Mouse (Mus musculus) forebrain, postnatal 0 days (tissue): ENCODE measurements at regions not wholly inside any gene's neighbourhood (a gene's known extent, or its start where the extent isn't known, plus 50 kb on each side); places are given as distances from the start of the nearest gene placed in this dataset.

Source experiments
- ATAC-seq: fragments of 200-750 bp; cut with Nextera tagmentation; 2 replicates; pipeline ENCODE4 v1.8.0; 2017; ENCODE audit warnings: mild to moderate bottlenecking, moderate library complexity
- DNase-seq: peaks from one replicate; pipeline ENCODE4 v3.0.0-alpha.2; 2015
- H3K27ac ChIP-seq: fragments of 300-500 bp; sonication (generic); 2 replicates; pipeline ENCODE4 v1.5.1; 2014; ENCODE audit warnings: low read depth, mild to moderate bottlenecking, antibody characterized with exemption, low read length, moderate library complexity, mixed read lengths
- H3K27me3 ChIP-seq: fragments of 300-500 bp; sonication (generic); 2 replicates; pipeline ENCODE4 v1.6.1; 2014; ENCODE audit warnings: mild to moderate bottlenecking, low read length, mixed read lengths; ENCODE audit not compliant: insufficient read depth
- H3K36me3 ChIP-seq: fragments of 300-500 bp; sonication (generic); 2 replicates; pipeline ENCODE4 v1.6.1; 2014; ENCODE audit warnings: mild to moderate bottlenecking, moderate library complexity; ENCODE audit not compliant: insufficient read depth
- H3K4me1 ChIP-seq: fragments of 300-500 bp; sonication (generic); 2 replicates; pipeline ENCODE4 v1.6.1; 2014; ENCODE audit warnings: antibody characterized with exemption; ENCODE audit not compliant: insufficient read depth
- H3K4me2 ChIP-seq: fragments of 300-500 bp; sonication (generic); 2 replicates; pipeline ENCODE4 v1.6.1; 2014; ENCODE audit warnings: low read depth, mild to moderate bottlenecking, moderate library complexity
- H3K4me3 ChIP-seq: fragments of 300-500 bp; sonication (generic); 2 replicates; pipeline ENCODE4 v1.5.1; 2014; ENCODE audit warnings: low read depth, low read length, mixed read lengths
- H3K9ac ChIP-seq: fragments of 300-500 bp; sonication (generic); 2 replicates; pipeline ENCODE4 v1.6.1; 2014; ENCODE audit warnings: mild to moderate bottlenecking
- H3K9me3 ChIP-seq: fragments of 300-500 bp; sonication (generic); 2 replicates; pipeline ENCODE4 v1.6.1; 2016; ENCODE audit warnings: low read length
- CTCF ChIP-seq: sonication (generic); IDR thresholded peaks from 2 replicates; pipeline ENCODE4 v1.5.1; 2016; ENCODE audit warnings: antibody characterized with exemption, control low read depth, low read depth
- WGBS: fragments of 180-500 bp; shearing (Covaris S2); extraction: QIAGEN DNeasy Blood & Tissue Kit; methylation state at CpG from one replicate; pipeline ENCODE4 v1.1.7; 2014; 5-methylcytosine and 5-hydroxymethylcytosine counted together

DNA sequence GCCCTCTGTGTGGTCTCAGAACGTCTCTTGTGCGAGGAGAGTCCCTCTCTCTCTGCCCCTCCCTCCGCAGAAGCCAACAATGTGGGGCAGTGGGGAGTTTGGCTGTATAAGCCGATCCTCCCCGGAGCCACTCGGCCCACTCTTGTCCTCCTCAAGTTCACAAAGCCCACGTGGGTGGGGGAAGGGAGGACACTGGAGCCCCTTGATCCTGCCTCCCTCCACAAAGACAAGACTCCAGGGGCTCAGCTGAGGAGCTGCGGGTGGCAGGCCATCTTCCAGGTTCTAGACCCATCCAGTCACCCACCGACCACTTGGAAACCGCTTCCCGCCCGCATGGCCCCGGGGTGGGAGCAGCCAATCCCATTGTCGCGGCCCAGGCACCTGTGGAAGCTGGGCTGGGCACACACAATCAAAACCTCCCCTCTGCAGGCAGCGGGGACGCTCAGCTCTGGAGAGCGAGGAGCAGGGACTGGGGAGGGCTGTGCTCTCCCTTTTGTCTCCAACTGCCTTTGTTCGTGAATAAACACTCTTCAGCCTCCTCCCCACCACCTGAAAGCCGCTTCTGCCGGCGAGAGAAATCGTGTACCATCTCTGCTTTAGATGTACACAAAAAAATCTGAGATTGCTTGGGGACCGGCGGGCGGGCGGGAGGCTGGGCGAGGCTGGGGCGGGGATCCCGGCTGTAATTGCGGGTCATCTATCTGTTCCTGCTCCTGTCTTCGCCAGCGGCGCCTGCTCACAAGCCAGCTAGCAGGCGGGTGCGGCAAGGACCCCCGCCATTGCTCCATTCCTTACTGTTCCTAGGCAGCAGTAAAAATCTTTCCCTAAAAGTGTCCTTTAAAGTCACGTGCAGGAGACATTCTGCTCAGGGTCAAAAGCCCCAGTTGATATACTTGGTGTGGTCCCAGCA is 74.7 kb upstream of the Unc5a start:
- H3K4me3 ChIP-seq, result peak overlapping the region; percentile 23
- H3K27me3 ChIP-seq, result no peaks in the 10 kb centered on the region
- no peaks in the 10 kb centered on the region for H3K9me3 ChIP-seq
- peak overlapping the region; percentile 62 for H3K9ac ChIP-seq
- under 1% methylated on average over 38 of the region's 38 CpGs for WGBS
- DNase-seq, result peak; percentile 75
- peaks cover 10% of the 10 kb centered on the region for H3K4me1 ChIP-seq
- H3K36me3 ChIP-seq, result no peaks in the 10 kb centered on the region
- ATAC-seq, result peak; percentile 91
- TF ChIP-seq CTCF, result no peak
- H3K4me2 ChIP-seq, result peak overlapping the region; percentile 54
- H3K27ac ChIP-seq, result peak overlapping the region; percentile 78

DNA sequence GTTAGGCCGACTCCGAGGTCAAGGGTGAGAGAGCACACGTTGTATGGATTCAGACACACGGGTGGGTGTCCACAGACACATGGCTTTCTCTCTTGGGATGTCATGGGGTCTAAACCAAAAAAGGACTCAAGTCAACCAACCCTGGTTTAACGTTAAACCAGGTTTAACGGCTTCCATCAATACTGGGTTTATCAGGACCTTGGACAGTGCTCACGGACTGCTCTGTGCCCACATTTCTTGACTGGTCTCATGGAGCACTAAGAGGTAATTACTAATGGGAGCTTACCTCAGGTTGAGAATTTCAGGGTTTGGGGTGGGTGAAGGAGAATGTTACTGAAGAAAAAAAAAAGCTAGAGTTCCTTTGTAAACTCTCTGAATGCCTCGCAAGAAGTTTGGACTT is 72.7 kb upstream of the Unc5a start:
- no peaks in the 10 kb centered on the region for H3K36me3 ChIP-seq
- no peak overlapping the region for H3K4me3 ChIP-seq
- ATAC-seq (no peak), DNase-seq (no peak)
- WGBS, result 38% methylated on average over 8 of the region's 8 CpGs
- no peak overlapping the region for H3K9ac ChIP-seq
- TF ChIP-seq CTCF, result no peak
- peaks cover 10% of the 10 kb centered on the region for H3K4me1 ChIP-seq
- no peaks in the 10 kb centered on the region for H3K9me3 ChIP-seq
- H3K27ac ChIP-seq, result no peak overlapping the region
- no peak overlapping the region for H3K4me2 ChIP-seq
- H3K27me3 ChIP-seq, result no peaks in the 10 kb centered on the region

DNA sequence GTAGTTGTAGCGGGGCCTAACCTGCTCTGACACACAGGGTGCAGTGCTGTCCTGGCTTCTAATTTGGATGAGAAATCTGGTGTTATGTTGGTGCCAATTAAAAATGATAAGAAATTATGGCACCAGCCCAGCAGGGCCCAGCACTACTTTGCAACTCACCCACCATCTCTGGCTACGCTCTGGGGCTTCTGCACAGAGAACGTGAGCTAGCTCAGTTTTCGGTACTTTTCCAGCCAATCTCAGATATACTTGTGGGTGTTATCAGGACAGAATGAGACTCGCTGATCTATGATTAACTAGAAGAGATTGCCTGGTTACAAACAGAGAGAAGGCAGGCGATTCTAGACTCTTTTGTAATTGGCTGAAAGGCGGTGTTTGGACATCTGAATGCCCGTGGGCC is 71.6 kb upstream of the Unc5a start:
- Histone ChIP-seq H3K27me3 (no peaks in the 10 kb centered on the region), H3K4me1 (peaks cover 10% of the 10 kb centered on the region), H3K9me3 (no peaks in the 10 kb centered on the region), H3K36me3 (no peaks in the 10 kb centered on the region), H3K4me2 (no peak overlapping the region), H3K4me3 (no peak overlapping the region), H3K27ac (no peak overlapping the region), H3K9ac (no peak overlapping the region)
- DNase-seq, result no peak
- 70% methylated on average over 8 of the region's 8 CpGs for WGBS
- ATAC-seq, result no peak
- no peak for TF ChIP-seq CTCF

DNA sequence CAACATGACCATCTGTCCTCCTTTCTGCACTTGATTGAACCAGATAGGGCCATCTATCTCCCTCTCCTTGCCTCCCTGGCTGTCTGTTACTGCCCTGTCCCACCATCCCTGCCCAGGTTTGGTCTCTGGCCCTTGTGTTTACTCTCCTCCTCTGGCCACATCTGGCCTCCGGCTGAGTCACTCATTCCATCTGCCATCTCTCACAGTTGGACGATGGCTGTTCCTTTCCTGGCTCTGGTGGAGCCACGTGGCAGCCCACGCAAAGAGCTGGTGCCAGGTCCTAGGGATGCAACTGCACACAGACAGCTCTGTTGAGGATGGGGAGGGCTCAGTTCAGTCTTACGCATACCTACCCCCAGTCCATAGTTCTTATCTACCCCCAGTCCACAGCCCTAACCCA is 69.9 kb upstream of the Unc5a start:
- Histone ChIP-seq H3K9me3 (no peaks in the 10 kb centered on the region), H3K27me3 (no peaks in the 10 kb centered on the region), H3K4me2 (no peak overlapping the region), H3K36me3 (no peaks in the 10 kb centered on the region), H3K9ac (no peak overlapping the region), H3K4me1 (peaks cover 6% of the 10 kb centered on the region), H3K27ac (no peak overlapping the region), H3K4me3 (no peak overlapping the region)
- WGBS, result 60% methylated on average over 5 of the region's 5 CpGs
- no peak for TF ChIP-seq CTCF
- no peak for DNase-seq
- no peak for ATAC-seq

DNA sequence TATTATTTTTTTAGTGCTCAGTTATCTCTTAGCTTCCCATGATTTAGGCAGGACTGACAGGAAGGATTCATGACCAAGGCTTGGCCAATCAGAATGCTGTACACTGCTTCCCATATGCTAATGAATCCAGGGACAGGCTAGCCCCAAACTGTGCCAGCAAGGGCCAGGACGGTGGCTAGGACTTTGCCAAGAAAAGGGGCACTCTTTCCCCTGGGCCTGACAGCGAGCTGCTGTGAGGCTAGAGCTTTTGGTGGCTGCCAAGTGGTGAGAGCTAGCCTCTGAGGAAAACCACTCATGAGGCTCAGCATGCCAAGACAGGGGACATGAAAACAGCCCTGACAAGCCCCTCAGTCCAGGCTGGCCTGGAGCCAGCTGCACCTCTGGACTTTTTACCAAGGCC is 69.0 kb upstream of the Unc5a start:
- WGBS, result 15% methylated on average over 2 of the region's 2 CpGs
- H3K9ac ChIP-seq, result no peak overlapping the region
- peak; percentile 48 for DNase-seq
- no peak overlapping the region for H3K4me3 ChIP-seq
- peaks cover 11% of the 10 kb centered on the region for H3K4me1 ChIP-seq
- no peak overlapping the region for H3K27ac ChIP-seq
- H3K36me3 ChIP-seq, result no peaks in the 10 kb centered on the region
- H3K9me3 ChIP-seq, result no peaks in the 10 kb centered on the region
- TF ChIP-seq CTCF, result no peak
- no peak overlapping the region for H3K4me2 ChIP-seq
- peak; percentile 68 for ATAC-seq
- no peaks in the 10 kb centered on the region for H3K27me3 ChIP-seq

DNA sequence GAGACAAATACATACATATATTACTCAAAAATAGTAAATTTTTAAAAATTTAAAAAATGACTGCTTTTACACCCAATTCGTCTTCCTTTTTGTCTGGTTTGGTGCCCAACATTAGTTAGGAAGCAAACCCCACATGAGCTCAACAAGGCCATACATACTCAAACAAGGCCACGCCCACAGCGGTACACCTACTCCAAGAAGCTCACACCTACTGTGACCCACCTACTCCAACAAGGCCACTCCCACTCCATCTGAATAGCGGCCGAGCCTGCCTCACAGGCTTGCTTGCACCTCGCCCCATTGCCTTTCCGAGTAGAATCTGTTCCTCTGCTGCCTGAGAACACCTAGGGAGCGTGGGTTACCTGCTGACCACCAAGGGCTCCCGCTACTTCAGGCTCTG is 66.4 kb upstream of the Unc5a start:
- H3K4me2 ChIP-seq, result no peak overlapping the region
- H3K27me3 ChIP-seq, result no peaks in the 10 kb centered on the region
- no peak overlapping the region for H3K9ac ChIP-seq
- TF ChIP-seq CTCF, result no peak
- ATAC-seq, result no peak
- H3K4me1 ChIP-seq, result peaks cover 22% of the 10 kb centered on the region
- WGBS, result 78% methylated on average over 9 of the region's 9 CpGs
- DNase-seq, result no peak
- no peak overlapping the region for H3K27ac ChIP-seq
- H3K36me3 ChIP-seq, result no peaks in the 10 kb centered on the region
- no peaks in the 10 kb centered on the region for H3K9me3 ChIP-seq
- H3K4me3 ChIP-seq, result no peak overlapping the region

DNA sequence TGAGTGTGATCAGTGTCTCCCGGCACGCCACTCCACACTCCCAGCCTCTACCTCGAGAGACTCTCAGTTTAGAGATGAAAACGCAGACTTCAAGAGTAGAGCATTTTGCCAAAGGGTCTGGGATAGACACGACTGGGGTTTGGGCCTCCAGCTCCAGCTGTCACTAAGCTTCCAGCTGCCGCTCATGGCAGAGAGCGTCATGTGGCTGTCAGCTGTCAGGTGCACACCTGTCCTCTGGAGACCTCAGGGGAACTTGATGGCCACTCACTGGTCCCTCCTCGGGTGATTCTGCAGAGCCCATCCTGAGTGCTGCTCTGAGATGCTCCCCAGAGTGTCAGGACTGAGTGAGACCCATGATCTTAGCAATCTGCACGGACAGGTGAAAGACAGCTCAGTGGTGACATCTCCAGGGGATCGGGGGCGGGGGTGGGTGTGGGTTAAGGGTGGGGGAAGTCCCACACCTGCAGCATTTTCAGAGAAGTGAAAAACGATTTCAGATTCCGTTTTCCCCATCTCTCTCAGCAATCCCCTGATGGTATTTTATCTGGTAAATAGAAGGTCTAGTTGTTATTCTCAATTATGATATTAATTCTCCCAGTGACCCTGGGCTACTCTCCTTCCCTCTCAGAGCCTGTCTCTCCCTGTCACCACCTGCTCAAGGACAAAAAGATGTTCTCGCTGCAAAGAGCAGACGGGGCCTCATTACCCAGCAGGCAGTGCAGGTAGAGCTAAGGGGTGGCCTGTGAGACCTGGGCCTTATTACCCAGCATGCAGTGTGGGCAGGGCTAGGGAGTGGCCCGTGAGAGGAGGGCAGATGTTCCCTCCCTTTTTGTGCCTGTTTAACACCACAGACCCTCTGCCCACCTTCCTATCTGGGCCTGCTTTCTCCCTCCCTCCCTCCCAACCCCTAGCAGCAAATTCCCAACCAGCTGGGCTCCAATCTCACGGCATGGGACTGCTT is 65.2 kb upstream of the Unc5a start:
- no peak for ATAC-seq
- Histone ChIP-seq H3K4me3 (no peak overlapping the region), H3K9me3 (no peaks in the 10 kb centered on the region), H3K27me3 (no peaks in the 10 kb centered on the region), H3K4me2 (no peak overlapping the region), H3K36me3 (no peaks in the 10 kb centered on the region), H3K4me1 (peaks cover 30% of the 10 kb centered on the region), H3K27ac (peak overlapping the region; percentile 9; the same call in 1 of the 2 replicates), H3K9ac (no peak overlapping the region)
- TF ChIP-seq CTCF, result no peak
- WGBS, result 52% methylated on average over 17 of the region's 17 CpGs
- DNase-seq, result no peak
